Mouse (Mus musculus) telencephalon, adult 2 months (tissue): Measurements from ENCODE around the gene Dnaja4.
"Not testable (repeated sequence)": the region's sequence is repeated elsewhere in the genome, so short reads cannot be mapped to it uniquely, and the experiment has no call there.

ENCODE experiments used
- DNase-seq: peaks from one replicate; pipeline ENCODE4 v3.0.0-alpha.2; 2011; ENCODE audit warnings: low read depth, low spot score

Gene Dnaja4

GRCm38 (mm10) chr9:54698318-54699086, at the start of gene Dnaja4:
TSS of gene Dnaja4 (plus strand) at chr9:54698873.
- DNase-seq: no peak

GRCm38 (mm10) chr9:54649360-54649759, 49.3 kb upstream of the Dnaja4 start:
- DNase-seq: no peak

DNA sequence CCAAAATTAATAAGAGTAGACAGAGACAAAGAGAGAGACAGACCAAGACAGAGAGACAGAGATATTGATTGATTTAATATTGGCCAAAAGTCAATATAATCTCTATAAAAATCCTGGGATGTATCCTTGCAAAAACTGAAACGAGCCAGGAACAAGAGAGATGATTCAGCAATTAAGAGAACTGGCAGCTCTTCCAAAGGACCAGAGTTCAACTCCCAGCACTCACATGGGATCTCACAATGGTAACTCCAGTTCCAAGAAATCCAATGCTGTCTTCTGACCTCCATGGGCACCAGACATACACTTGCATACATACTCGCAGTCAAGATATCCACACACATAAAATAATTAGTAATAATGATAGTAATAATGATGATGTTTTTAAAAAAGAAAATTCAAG, 45.9 kb upstream of the Dnaja4 start:
- DNase-seq: no peak

DNA sequence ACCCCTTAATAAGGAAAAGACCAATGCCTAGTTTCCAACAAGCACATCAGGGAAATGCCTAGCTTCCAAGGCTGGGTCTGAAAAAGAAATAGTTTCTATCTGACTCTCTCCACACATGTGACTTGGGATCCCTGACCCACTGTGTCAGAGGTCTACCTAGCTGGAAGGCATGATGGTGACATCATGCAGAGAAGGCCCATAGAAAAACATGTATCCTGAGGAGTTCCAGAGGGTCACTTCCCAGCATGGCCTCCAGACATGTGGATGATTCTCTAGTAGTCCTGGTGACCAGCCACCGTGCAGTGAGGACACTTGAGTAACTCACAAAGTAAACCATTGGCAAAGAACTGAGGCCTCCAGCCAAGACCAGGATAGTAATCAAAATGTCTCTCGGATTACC, 42.8 kb upstream of the Dnaja4 start:
- DNase-seq: no peak

DNA sequence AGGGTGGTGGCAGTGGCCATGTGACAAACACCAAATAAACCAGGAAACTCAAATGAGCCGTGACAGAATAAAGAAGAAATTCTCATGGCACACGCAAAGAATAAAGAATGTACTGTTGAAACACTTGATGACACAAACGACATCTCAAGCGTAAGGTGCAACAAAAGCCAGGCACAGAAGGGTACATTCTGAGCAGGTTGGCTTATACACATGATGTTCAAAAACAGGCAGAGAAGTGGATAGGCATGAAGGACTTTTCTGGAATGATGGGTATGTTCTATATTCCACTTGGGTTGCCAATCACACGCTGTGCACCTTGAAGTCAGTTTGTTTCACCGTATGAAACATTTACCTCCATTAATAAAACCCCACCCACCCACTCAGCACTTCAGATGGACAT, 42.3 kb upstream of the Dnaja4 start:
- no peak for DNase-seq

DNA sequence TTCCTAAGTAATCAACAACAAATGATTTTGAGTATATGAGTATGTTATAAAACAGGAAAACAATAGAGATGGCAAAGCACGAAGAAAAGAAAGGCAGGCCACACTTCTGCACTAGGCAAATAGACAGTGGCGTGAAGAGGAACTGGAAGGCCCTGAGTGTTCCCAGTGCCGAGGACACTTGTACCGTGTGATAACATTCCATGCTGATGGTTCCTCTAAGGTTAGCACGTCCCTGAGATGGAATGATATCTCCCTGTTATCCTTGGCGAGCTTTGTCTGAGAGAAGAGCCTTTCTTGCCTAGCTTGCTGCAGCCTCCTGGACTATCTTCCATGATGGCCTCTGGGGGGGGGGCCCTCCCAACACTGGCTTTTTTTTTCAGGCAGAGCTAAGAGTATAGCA, 39.9 kb upstream of the Dnaja4 start:
- no peak for DNase-seq

- no peak for DNase-seq
These were observed 36.9 kb upstream of the Dnaja4 start, which contains the start of gene Acsbg1 for GRCm38 (mm10) chr9:54661605-54662377. TSS of gene Acsbg1 (minus strand) at chr9:54661870.

GRCm38 (mm10) chr9:54664358-54664757, 34.3 kb upstream of the Dnaja4 start:
- DNase-seq: no peak

DNA sequence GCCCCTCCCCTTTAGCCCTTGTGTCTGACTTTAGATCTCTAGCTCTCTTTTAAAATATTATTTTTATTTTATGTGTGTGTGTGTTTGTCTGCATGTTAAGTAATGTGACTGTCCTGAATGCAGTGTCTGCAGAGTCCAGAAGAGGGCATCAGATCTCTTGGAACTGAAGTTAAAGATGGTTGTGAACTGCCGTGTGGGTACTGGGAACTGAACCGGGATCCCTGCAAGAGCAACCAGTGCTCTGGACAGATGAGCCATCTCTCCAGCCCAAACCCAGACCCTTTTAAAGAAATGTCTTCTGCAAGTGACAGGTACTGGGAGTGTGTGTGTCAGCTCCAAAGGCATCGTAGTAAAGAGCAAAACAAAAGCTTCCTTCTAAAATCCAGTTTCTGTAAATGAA, 32.6 kb upstream of the Dnaja4 start:
- no peak for DNase-seq

GRCm38 (mm10) chr9:54668455-54668854, 30.2 kb upstream of the Dnaja4 start:
- DNase-seq: peak; percentile 64

GRCm38 (mm10) chr9:54671962-54672361, 26.7 kb upstream of the Dnaja4 start:
- no peak for DNase-seq

DNA sequence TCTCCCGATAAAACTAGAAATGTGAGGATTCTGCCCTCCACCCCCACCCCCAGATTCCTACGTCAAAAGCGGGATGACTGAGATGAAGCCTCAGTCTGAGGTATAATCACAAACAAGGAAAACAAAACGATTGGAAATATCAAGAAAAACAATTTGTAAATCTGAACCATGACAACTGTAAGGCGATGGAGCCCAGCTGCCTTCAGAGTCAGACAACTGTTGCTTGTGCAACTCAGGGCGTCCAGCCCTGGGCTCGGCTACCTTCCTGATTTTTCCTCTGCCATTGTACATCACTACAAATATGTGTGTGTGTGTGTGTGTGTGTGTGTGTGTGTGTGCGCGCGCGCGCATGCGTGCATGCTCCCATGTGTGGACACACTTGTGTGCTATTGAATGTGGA, 24.8 kb upstream of the Dnaja4 start:
- no peak for DNase-seq

DNA sequence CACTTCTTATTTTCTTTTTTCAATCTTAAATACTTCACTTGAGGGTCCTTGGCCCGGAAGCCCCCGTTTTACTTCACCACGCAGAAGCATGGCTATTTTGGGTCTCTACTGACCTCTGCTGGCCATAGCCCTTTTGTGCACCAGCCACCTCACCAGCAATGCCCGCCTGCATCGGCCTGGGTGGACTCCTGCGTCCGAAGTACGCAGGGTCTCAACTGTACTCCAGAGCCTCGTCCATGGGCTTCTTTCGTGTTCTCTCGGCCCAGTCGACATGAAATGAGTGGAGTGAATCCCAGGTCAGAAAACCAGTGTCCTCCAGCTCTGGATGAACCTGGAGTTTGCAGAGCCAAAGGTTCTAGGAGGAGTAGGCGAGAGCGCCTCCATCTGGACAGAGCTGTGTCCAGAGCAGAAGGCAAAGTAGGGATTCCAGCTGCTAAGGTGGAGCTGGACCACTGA, 22.1 kb upstream of the Dnaja4 start:
- DNase-seq: no peak

GRCm38 (mm10) chr9:54682846-54683245, 15.8 kb upstream of the Dnaja4 start:
- no peak for DNase-seq

- DNase-seq: no peak
These were observed 14.7 kb upstream of the Dnaja4 start for GRCm38 (mm10) chr9:54683814-54684605.

DNA sequence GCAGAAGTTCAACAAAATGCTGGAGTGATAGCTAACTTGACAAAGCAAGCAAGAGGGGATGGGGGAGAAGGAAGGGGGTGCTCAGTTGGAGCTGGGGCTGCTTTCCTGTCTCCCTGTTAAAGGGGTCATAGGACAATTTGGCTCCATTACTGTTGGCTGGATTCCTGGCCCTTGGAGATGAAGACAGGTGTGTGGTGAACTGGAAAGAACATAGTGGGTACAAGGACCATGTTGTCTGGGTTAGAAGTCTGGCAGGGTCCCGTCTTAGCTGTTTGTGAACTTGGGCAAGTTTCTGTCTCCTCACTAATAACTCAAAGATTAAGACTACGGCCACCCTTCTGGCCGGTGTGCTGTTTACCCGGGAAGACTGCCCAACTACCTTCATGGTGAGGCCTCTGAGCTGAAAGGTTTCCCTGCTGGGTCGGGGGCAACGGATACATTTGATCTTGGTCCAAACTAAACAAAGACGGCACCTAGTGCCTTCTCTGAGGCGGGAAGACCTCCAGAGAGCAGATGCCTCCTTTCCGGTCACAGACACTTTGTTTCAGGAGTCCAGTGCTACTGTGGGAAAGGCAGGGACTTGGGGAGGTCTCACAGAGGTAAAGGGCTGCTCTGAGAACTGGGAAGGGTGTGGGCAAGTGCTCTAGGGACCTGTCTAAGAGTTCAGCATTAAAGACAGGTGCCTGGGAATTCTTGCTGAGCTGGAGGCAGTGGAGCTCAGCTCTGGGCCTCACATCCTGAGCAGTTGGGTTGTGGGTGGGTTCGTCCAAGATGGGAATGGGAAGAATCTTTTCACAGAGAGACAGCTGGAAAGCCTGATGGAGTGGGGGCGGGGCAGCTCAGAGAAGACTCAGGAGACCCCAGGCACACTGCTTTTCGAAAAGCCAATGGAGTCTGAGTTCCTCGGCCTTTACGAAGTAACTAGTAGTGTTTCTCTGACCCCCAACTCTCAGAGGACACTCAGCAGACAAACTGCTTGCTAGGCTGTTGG, 11.1 kb upstream of the Dnaja4 start:
- DNase-seq: no peak

DNA sequence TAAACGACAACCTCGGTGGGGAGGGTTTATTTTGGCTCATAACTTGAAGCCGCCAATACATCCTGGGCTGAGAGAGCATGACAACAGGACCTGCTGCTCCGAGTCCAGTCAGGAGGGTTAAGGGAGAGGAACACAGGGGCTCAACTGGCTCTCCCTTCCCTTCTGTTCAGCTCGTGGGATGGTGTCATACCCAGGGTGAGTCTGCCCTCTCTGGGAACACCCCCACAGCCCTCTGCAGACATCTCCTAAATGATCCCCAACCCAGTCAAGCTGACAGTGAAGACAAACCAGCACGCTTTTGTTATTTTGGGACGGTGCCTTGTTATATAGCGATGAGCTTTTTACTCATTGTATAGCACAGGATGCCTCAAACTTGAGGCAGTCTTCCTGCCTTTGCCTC, 9.2 kb upstream of the Dnaja4 start:
- DNase-seq: no peak

GRCm38 (mm10) chr9:54690697-54691096, 8.0 kb upstream of the Dnaja4 start:
- not testable (repeated sequence) for DNase-seq

- DNase-seq: not testable (repeated sequence)
These were observed 7.3 kb upstream of the Dnaja4 start for GRCm38 (mm10) chr9:54691241-54691805.

GRCm38 (mm10) chr9:54699087-54699344, 343 bp downstream of the Dnaja4 start:
- no peak for DNase-seq
